Mouse (Mus musculus) left cerebral cortex, adult 9 months (tissue): ENCODE results near the gene Emilin1.

Source experiments
- DNase-seq, 2 experiments: peaks; one replicate each; pipeline ENCODE4 v3.0.0; 2022; ENCODE audit warnings: low spot score in 2 of 2

The Emilin1 gene

DNA sequence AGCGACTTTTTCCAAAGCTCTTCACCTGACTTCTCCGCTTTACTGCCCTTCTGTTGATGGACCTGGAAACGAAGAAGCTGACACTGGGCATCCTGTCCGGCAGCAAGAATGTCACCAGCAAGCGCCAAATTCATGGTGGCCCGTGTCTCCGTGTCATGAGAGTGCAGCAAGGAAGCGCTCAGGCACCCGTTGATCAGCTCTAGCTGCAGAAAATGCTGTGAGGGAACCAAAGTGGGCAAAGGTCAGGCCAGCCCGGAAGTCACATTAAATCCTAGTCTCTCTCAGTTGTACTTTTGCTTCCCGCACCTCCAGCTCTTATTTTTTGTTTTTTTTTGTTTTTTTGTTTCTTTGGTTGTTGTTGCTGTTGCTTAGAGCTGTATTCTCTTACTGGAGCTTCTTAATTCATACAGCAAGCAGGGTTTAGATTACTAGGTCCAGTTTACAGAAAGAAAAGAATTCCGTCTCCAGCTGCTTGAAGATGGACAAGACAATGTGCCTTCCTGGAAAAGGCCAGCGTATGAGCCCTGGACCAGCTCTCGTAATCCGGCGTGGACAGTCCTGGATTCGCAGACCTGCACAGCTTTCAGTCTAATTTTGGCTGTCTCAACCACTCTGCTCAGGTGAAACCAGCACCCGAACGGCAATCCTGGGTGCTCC, 46.1 kb downstream of the Emilin1 start:
- DNase-seq: no peak

DNA sequence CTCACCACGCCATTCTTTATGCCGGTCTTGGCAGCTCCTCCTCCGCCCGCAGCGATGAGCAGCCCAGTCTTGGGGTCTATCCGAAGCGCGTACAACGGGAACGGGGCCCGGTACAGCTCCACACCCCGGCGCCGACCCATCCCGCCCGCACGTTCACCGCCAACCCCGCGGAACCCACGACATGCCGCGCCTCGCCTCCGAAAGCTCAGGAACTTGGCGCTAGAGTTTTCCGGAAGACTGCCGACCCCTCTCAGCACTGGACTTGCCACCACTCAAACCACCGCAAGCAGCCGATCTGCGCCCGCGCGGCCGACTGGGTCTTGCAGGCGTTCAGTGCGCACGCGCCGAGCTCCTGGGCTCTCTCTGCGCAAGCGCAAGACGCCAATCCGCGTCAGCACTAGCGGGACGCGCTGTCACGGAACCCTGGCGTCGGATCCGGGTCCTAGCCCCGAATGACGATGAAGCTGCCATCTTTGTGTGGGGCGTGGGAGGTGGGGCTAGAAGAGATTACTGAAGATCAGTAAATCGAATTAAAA, 46.8 kb downstream of the Emilin1 start, which contains the start of gene Preb:
Gene Preb (minus strand): TSS at position 396 of the 536 bp plus-strand sequence.
- DNase-seq: peak; percentile 93 to 98

DNA sequence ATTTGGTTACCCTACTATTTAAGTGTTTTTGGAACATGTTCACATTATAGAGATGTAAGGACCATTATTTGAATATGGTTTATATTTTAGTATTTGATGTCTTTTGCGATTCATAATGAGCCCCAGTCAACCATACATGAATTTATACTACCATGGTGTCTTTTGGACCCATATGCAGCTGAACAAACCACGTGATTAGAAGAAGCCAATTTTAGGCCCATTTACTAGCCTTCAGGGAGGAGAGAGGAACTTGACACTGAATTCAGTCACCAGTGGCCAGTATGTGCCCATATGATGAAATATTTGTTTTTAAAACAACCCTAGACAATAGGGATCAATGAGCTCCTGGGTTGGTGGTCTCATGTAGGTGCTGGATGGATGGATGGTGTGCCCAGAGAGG, 47.6 kb downstream of the Emilin1 start:
- no peak for DNase-seq

DNA sequence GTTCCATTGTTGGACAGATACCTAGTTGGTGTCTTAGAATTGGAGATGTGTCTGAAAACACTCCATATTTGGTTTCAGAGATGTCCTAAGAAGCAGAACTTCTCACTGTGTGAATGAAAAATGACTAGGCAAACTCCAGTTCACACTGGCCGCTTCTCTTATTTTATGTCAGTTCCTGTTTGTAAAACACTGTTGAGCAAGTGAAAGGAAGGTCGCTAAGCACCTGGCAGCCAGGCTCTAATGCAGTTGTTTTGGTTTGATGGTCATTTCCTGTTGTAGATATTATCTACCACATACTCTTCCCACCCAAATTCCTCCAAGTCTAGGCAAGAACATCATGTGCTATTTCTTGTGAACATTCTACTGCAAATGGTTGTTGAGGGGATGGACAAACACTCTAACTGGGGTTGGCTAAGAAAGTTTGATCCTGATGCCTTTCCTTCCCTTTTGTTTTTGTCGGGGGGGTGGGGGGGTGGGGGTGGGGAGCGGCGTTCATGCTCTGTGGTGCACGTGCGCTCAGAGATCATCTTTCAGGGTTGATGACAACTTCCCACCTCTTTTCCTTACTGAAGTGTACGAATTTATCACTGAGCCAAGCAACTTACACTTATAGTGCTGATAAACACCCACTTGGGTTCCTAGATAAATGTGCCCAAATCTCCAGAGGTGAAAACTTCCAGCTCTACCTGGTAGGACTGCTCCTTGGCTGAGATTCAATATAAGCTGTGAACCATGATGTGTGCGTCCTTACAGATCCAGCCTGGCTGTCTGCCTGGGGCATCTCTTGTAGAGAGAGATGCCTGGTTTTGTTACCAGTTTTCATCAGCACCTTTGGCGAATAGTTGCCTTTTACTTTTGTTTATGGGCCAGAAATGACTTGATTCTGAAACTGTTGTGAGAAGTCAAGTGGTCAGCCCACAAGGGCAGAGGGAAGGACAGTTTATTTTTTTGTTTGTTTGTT, 48.6 kb downstream of the Emilin1 start:
- no peak for DNase-seq

DNA sequence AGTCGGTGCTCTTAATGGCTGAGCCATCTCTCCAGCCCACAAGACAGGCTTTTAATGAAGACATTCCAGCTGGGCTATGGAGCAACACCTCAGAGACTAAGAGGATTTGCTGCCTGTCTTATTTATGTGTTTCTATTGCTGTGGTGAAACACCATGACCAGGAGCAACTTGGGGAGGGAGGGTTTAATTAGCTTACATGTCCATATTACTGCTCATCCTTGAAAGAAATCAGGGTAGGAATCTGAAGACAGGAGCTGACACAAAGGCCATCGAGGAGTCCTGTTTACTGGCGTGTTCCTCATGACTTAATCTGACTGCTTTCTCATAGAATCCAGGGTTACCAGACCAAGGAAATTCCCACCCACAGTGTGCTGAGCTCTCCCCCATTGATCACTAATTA, 50.7 kb downstream of the Emilin1 start:
- DNase-seq: no peak

DNA sequence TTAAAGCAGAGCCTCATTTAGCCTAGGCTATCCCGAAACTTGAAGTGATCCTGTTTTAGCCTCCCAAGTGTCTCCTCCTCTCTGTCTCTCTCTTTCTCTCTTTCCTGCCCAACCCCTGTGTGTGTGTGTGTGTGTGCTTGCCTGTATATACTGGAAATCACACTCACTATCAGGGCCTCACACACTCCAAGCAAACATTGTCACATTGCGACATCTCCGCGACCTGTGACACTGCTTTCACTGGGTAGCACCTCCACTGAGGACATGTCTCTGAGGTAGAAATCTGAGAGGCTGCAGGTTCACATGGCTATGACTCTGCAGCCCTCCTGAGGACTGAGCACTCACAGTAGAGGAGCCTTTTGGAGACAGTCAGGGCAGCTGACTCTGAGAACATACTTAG, 53.0 kb downstream of the Emilin1 start:
- DNase-seq: no peak

DNA sequence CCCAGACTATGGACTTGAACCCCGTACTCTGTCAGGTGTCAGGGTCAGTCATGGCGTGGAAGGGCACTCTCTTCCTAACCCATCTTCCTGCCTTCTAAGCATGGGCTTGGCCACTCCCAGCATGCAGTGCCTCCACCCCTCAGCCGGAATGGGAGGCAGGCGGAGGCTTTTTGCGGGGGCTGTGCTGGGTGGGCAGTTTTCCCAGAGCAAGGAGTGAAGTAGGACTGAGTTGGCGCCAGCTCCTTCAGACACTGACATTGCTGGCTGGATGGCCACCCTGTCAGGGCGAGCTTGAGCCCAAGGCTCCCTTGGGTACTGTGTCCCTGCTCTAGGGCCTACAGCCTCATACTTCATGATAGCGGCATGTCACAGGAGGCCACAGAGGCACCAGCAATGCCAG, 55.2 kb downstream of the Emilin1 start, which contains the start of gene Tcf23:
Gene Tcf23 (plus strand): TSS at position 247 of the 400 bp plus-strand sequence.
- no peak for DNase-seq

DNA sequence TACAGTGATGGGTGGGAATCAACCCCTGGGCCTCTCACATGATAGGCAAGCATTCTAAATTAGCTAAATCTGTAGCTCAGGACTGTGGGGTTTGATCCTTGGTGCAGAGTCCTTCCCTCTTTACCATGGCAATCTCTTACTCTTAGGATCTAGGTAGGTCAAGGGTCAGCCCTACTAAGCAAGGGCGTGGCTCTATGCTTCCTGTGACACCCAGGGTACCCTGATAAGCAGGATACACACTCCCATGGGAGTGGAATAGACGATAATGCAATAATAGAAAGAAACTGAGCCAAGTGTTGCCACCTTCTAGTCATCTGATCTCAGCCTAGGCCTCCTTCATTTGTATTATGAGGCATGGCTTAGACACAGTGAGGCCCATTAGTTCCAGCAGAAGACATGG, 56.2 kb downstream of the Emilin1 start:
- DNase-seq: no peak
